Mouse (Mus musculus) erythroblast, embryonic 14.5 days (primary cell): ENCODE measurements around the gene Lrmda. TPM values are rescaled to one million over a fixed set of nuclear protein-coding genes. Genes with fewer than 3 reads are reported as not detected.

Experiments used
- H3K27me3 ChIP-seq: 2 replicates; pipeline ENCODE4 v1.6.1; 2012; ENCODE audit warnings: inconsistent platforms; ENCODE audit not compliant: control insufficient read depth
- H3K36me3 ChIP-seq: 2 replicates; pipeline ENCODE4 v1.6.1; 2012; ENCODE audit warnings: mild to moderate bottlenecking, inconsistent platforms; ENCODE audit not compliant: control insufficient read depth
- H3K4me1 ChIP-seq: 2 replicates; pipeline ENCODE4 v1.6.1; 2012; ENCODE audit warnings: inconsistent platforms; ENCODE audit not compliant: control insufficient read depth
- H3K4me3 ChIP-seq: replicated peaks from 2 replicates; pipeline ENCODE3; 2012; ENCODE audit warnings: moderate library complexity, mild to moderate bottlenecking, inconsistent platforms
- H3K9me3 ChIP-seq: 2 replicates; pipeline ENCODE4 v1.6.1; 2012; ENCODE audit warnings: low read length, inconsistent platforms, mixed read lengths; ENCODE audit not compliant: control insufficient read depth
- GATA1 ChIP-seq: IDR thresholded peaks from 2 replicates; pipeline ENCODE4 v1.6.1; 2012; ENCODE audit warnings: low read length, inconsistent platforms, mixed read lengths
- TAL1 ChIP-seq: IDR thresholded peaks from 3 replicates; pipeline ENCODE4 v1.6.1; 2012; ENCODE audit warnings: low read length, inconsistent platforms, mixed read lengths
- polyA plus RNA-seq: library from polyadenylated mRNA; stranded (reverse); fragments of >175 nt; gene quantifications from 2 replicates; pipeline ENCODE4 v1.2.3, GENCODE M21; 2012

Gene Lrmda
- polyA plus RNA-seq, 1 experiment = not detected

DNA sequence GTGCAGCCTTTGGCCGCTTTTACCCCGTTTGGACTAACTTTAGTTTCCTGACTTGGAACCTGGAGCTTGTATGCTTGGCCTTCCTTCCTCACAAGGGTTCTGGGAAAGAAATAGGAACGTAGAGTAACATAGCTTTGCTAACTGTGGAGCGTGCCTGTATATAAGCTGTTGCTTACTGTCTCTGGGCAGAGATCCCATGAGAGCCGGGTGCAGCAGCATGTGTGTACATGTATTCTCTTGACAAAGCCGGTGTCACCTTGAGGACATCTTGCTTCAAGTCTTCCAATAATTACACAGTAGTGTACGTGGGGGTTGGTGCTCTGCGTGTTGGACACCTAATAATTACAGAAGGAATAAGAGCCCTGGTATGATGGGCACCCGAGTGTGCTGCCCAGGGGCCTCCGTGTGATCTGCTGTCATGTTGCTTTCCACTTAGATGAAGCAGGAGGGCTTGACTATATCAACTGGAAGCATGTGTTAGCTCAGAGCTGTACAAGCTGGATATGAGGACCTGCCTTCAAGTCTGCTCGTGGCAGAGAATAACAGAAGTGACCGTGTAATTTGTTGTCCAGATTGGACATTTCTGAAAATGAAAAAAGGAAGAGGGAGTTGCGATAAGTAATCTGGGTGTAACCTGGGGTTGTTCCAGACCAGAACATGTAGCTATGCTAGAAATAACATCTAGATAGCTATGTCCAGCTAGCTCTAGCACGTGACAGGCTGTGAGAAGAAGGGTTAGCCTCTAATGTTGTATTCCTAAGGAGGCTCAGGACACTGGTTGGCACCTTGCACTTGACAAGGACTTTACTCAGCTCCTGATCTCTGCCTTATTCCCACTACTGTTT, 82.7 kb downstream of the Lrmda start:
- no peaks in the 10 kb centered on the region for H3K9me3 ChIP-seq
- TF ChIP-seq TAL1 = no peak
- no peak for TF ChIP-seq GATA1
- H3K27me3 ChIP-seq = no peaks in the 10 kb centered on the region
- H3K36me3 ChIP-seq = no peaks in the 10 kb centered on the region
- H3K4me1 ChIP-seq = no peaks in the 10 kb centered on the region
- no peak overlapping the region for H3K4me3 ChIP-seq

DNA sequence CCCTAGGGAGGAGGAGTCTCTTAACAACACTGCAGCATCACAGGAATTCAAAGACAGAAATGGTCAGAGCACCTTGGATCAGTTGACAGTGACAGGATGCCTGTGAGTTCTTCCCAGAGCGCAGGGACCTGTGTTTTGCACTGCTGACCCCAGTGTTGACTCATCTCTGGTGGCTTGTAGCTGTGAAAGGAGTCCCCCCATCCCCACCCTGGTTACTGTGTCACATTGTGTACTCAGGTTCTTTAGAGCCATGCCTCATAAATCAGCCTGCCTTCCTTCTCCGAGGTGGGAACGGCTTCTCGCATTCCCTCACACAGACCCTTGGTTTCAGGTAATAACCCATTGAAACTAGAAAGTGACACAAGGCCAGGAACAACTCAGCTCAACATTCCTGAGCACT, 86.3 kb downstream of the Lrmda start:
- Histone ChIP-seq H3K36me3 (no peaks in the 10 kb centered on the region), H3K4me3 (no peak overlapping the region), H3K4me1 (no peaks in the 10 kb centered on the region), H3K9me3 (no peaks in the 10 kb centered on the region), H3K27me3 (no peaks in the 10 kb centered on the region)
- no peak for TF ChIP-seq GATA1
- no peak for TF ChIP-seq TAL1

DNA sequence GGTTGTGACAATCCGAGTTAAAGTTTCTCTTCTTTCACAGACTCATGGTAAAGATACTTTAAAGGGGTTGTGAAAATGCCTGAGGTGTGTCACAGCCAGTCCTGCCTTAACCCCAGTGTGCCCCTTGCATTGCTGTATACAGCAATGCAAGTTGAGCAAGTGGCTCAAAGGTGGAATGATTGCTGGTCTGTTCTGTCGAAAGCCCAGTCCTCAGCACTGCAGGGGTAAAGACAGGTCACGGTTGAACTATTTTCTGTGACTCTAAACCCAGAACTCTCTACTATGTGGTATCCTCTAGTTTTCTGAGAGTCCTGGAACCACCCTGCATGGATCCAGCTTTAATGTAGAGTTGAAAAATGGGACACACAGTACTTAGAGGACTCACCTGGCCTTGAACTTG, 87.3 kb downstream of the Lrmda start:
- Histone ChIP-seq H3K27me3 (no peaks in the 10 kb centered on the region), H3K36me3 (no peaks in the 10 kb centered on the region), H3K9me3 (no peaks in the 10 kb centered on the region), H3K4me3 (no peak overlapping the region), H3K4me1 (no peaks in the 10 kb centered on the region)
- no peak for TF ChIP-seq GATA1
- no peak for TF ChIP-seq TAL1

DNA sequence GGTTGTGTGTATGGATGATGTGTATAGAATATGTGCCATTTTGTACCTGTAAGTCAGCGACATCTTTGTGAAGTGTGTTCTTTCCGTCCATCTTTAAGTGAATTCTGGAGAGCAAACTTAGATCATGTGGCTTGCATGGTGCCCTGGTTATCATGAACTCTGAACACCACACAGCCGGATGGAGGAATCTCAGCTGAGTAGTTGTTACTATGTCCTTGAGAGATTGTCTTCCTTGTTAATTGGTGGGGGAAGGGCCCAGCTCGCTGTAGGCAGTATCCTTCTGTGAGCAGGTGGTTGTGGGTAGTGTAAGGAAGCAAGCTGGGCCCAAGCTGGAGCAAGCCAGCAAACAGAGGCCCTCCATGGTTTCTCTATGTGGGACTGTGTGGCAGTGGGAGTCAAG, 89.9 kb downstream of the Lrmda start:
- TF ChIP-seq TAL1 (no peak), GATA1 (no peak)

DNA sequence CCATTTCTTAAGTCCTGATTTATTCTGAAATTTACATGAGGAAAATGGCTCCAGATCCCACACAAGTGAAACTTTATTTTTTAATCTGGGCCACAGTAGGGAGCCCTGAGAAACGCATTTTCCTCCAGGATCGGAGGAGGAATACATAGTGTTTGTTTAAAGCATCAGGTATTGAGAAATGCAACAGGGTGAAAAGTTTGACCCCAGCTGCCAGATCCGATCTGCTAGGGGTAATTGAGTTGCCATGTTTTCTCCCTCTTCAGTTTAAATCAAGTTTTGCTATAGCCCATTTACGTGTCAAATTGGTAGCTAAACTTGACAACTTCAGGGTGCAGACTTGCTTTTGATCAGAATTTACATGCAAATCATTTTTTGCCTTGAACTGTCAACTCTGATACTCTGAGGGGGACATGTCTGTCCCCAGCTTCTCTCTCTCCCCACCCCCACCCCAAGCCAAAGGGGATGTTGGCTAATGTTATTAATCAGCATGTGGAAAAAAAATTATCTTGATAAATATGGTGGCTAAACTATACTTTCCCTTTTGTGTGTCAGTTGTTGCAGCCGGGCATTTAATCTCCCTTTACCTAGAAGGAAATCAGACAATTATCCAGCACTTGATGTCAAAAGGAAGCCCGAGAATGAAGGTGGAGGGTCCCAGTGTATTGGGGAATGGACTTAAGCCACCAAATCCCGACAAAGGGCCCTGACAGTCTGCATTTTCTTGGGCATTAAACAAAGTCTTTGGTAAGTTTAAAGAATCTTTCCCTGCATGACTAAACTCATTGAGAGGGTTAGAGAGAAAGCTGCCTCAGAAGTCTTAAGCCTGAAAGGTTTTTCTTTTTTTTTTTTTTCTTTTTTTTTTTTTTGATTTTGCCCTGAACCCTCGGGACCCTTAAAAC, 94.2 kb downstream of the Lrmda start:
- Histone ChIP-seq H3K9me3 (no peaks in the 10 kb centered on the region), H3K4me1 (no peaks in the 10 kb centered on the region), H3K27me3 (no peaks in the 10 kb centered on the region), H3K36me3 (no peaks in the 10 kb centered on the region), H3K4me3 (no peak overlapping the region)
- no peak for TF ChIP-seq TAL1
- TF ChIP-seq GATA1 = no peak

More for the DNA sequence above, 89.9 kb downstream of the Lrmda start:
- Histone ChIP-seq H3K27me3 (no peaks in the 10 kb centered on the region), H3K4me3 (no peak overlapping the region), H3K36me3 (no peaks in the 10 kb centered on the region), H3K4me1 (no peaks in the 10 kb centered on the region), H3K9me3 (no peaks in the 10 kb centered on the region)

DNA sequence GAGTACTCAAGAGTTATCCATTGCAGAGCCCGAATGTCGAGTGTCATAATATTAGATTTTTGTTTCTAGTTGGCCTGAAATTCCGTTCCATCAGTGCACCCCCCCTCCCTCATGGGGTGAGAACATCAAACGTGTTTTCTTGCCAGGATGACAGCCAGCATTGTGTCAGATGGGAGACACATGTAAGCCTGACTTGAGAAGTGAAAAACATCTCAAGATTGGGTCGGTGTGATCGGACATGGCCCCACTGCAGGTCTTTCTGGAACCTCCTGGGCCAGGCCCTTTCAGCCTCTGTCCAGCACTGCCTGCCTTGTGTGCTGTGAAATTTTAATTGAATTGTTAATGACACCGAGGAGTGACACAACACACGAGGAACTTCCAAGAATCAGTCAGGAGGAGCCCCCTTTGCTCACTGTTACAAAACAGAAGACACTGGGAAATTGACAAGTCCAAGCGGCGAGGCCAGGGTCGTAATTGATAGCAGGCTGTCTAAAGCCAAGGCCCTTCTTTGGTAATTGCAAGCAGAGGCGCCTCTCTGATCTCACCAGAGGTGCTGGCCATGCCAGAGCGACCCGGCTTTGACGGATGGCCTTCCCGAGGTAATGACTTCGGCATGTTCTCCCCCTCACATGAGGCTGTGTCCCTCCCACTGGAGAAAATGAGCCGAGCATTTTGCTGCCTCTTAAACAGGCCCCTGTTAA, 95.3 kb downstream of the Lrmda start:
- Histone ChIP-seq H3K27me3 (no peaks in the 10 kb centered on the region), H3K36me3 (no peaks in the 10 kb centered on the region), H3K4me3 (no peak overlapping the region), H3K4me1 (no peaks in the 10 kb centered on the region), H3K9me3 (no peaks in the 10 kb centered on the region)
- no peak for TF ChIP-seq GATA1
- no peak for TF ChIP-seq TAL1

DNA sequence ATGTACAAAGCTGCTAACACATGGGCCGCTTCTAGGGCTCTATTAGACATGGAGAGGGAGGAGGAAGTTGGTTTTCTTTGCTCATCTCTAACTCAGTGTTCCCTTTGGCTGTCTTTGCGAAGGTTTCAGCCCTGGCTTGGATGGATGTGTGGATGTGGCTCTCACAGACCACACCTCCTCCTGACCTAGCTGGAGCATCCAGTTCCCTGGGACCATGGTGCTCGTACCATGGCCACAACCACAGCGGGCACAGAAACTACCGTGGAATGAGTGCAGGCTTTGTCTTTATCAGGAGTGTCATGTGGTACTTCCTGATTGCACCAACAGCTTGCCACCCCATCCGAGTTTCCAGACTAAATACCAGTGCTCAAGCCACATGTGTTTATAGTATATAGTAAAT, 98.6 kb downstream of the Lrmda start:
- Histone ChIP-seq H3K4me3 (no peak overlapping the region), H3K9me3 (no peaks in the 10 kb centered on the region), H3K27me3 (no peaks in the 10 kb centered on the region), H3K4me1 (no peaks in the 10 kb centered on the region), H3K36me3 (no peaks in the 10 kb centered on the region)
- no peak for TF ChIP-seq TAL1
- no peak for TF ChIP-seq GATA1

DNA sequence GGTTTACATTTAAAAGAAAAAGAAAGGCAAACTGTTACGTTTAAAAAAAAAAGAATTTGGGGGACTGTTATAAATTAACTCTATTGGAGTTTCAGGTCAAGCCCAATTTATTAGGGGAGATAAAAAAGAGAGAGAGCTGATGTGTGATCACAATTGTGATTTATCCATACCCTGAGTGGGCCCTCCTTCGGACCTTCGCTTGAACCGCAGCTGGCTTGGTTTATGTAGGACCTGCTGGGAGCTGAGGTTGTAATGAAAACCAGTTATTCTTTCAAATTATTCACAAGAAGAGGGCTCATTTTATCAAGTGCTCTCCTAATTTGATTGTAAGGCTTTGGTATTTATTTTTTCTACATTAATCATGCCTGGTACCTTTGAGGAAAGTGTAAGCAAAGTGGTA, 99.0 kb downstream of the Lrmda start:
- H3K27me3 ChIP-seq = no peaks in the 10 kb centered on the region
- no peaks in the 10 kb centered on the region for H3K9me3 ChIP-seq
- H3K4me3 ChIP-seq = no peak overlapping the region
- no peaks in the 10 kb centered on the region for H3K4me1 ChIP-seq
- no peak for TF ChIP-seq TAL1
- TF ChIP-seq GATA1 = no peak
- no peaks in the 10 kb centered on the region for H3K36me3 ChIP-seq

DNA sequence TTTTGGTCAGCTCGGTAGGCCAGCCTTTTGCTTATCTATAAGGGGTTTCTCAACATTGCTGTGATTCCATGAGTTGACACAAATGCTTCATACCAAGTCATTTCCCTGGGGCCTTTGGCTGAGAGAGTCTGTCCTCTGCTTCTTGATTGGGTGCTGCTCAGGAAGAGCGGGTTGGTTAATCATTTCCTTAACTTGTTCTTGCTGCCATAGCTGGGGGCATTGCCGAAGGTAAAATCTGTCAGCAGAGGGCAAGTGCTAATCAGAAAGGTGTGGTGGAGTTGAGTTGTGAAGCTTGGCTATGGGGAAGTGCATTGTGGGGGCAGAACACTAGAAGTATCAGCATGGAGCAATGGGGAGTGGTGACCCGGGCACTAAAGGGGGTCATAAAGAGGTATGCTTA, 106.8 kb downstream of the Lrmda start:
- H3K4me3 ChIP-seq = no peak overlapping the region
- no peak for TF ChIP-seq GATA1
- no peak for TF ChIP-seq TAL1
- H3K27me3 ChIP-seq = no peaks in the 10 kb centered on the region
- no peaks in the 10 kb centered on the region for H3K9me3 ChIP-seq
- H3K4me1 ChIP-seq = no peaks in the 10 kb centered on the region
- H3K36me3 ChIP-seq = no peaks in the 10 kb centered on the region
